In genomic region chr5:53688326-53688725, GRCm38 (mm10) we compare ENCODE assay signal across 27 mouse cellular contexts. TPM values are rescaled to one million over a fixed set of nuclear protein-coding genes. Genes with fewer than 3 reads are reported as not detected.
DNase-seq lines count a peak whose midpoint lies in the region; ATAC-seq and TF ChIP-seq lines count a peak whose summit lies in the region.
"Had no signal": no experiment of that assay in that cellular context is flagged by ENCODE, and none has a peak within 500 bp of the region (broad histone marks: within the 10 kb centered on the region; RNA-seq: fewer than 3 reads in every experiment).

No protein-coding gene starts in this region.

- ATAC-seq in forebrain, postnatal 0 days, result no peak
- no peak for ATAC-seq in forebrain, embryonic 11.5 days (replicated peaks; ENCODE audit: low FRiP score)
- ATAC-seq in kidney, embryonic 16.5 days (ENCODE audit: low FRiP score, low TSS enrichment), result 0 out of 2 replicates have a peak, but pooled peaks have one; percentile 19
- ATAC-seq: activated CD4-positive, CD25-positive, alpha-beta regulatory T cell, adult 4 months; forebrain, embryonic 15.5 days; intestine, embryonic 16.5 days; midbrain, embryonic 13.5 days; Patski had no signal

- no peak overlapping the region for H3K27ac ChIP-seq in forebrain, postnatal 0 days (ENCODE audit: low read depth, low read length)
- H3K27ac ChIP-seq in forebrain, embryonic 11.5 days (ENCODE audit: low read depth, low read length), result no peak overlapping the region
- H3K27ac ChIP-seq in kidney, embryonic 16.5 days (ENCODE audit: low read length), result no peak overlapping the region
- H3K27ac ChIP-seq: forebrain, embryonic 15.5 days; heart, adult 2 months; hindbrain, embryonic 15.5 days; left cerebral cortex, adult 2 months; midbrain, embryonic 13.5 days; neural tube, embryonic 15.5 days had no signal

- H3K27me3 ChIP-seq in forebrain, postnatal 0 days (ENCODE audit: insufficient read depth, low read length), result no peaks in the 10 kb centered on the region
- no peaks in the 10 kb centered on the region for H3K27me3 ChIP-seq in forebrain, embryonic 11.5 days (ENCODE audit: control insufficient read depth, insufficient read depth, low read length)
- no peaks in the 10 kb centered on the region for H3K27me3 ChIP-seq in kidney, embryonic 16.5 days (ENCODE audit: insufficient read depth, low read length)
- H3K27me3 ChIP-seq: forebrain, embryonic 15.5 days; hindbrain, embryonic 15.5 days; midbrain, embryonic 13.5 days; neural tube, embryonic 15.5 days; Patski had no signal

- no peak for TF ChIP-seq CTCF in forebrain, postnatal 0 days (IDR thresholded peaks at IDR 0.05; ENCODE audit: low read depth)

- H3K9me3 ChIP-seq in forebrain, postnatal 0 days (ENCODE audit: low read length), result no peaks in the 10 kb centered on the region
- H3K9me3 ChIP-seq in forebrain, embryonic 11.5 days (ENCODE audit: control insufficient read depth, low read length), result no peaks in the 10 kb centered on the region
- H3K9me3 ChIP-seq in kidney, embryonic 16.5 days (ENCODE audit: low read length), result no peaks in the 10 kb centered on the region
- H3K9me3 ChIP-seq: forebrain, embryonic 15.5 days; hindbrain, embryonic 15.5 days; midbrain, embryonic 13.5 days; neural tube, embryonic 15.5 days had no signal

- DNase-seq in forebrain, postnatal 0 days, result peak; percentile 20
- no peak for DNase-seq in forebrain, embryonic 11.5 days (ENCODE audit: low spot score)
- DNase-seq in urinary bladder, postnatal 14 days (ENCODE audit: low spot score), result peak; percentile 26
- DNase-seq in urinary bladder, postnatal 25 days (ENCODE audit: low spot score), result no peak
- no peak for DNase-seq in testis, postnatal 14 days (ENCODE audit: low spot score)
- DNase-seq in embryo, embryonic 9.5 days (ENCODE audit: extremely low spot score), result no peak
- DNase-seq: adrenal gland, postnatal 10 days; cerebellum, adult 11 months; heart, adult 2 months; heart, postnatal 36 days; lung, adult 18-20 months; lung, postnatal 14 days; right cerebral cortex, postnatal 25 days; thymus, adult 18-20 months had no signal

- no peak overlapping the region for H3K4me3 ChIP-seq in forebrain, postnatal 0 days (ENCODE audit: low read depth, low read length)
- no peak overlapping the region for H3K4me3 ChIP-seq in forebrain, embryonic 11.5 days (ENCODE audit: low read depth, low read length)
- H3K4me3 ChIP-seq in kidney, embryonic 16.5 days (ENCODE audit: low read length), result no peak overlapping the region
- H3K4me3 ChIP-seq: erythroblast, embryonic 14.5 days; forebrain, embryonic 15.5 days; heart, adult 2 months; hindbrain, embryonic 15.5 days; left cerebral cortex, adult 2 months; midbrain, embryonic 13.5 days; myocyte; neural tube, embryonic 15.5 days had no signal

- no peak overlapping the region for H3K4me2 ChIP-seq in forebrain, postnatal 0 days (ENCODE audit: low read depth)
- H3K4me2 ChIP-seq in forebrain, embryonic 11.5 days (ENCODE audit: low read depth, low read length, severe bottlenecking), result no peak overlapping the region
- no peak overlapping the region for H3K4me2 ChIP-seq in kidney, embryonic 16.5 days (replicated peaks; ENCODE audit: low read depth, low read length)
- H3K4me2 ChIP-seq: forebrain, embryonic 15.5 days; hindbrain, embryonic 15.5 days; liver, embryonic 11.5 days; midbrain, embryonic 13.5 days; neural tube, embryonic 15.5 days had no signal

- WGBS in forebrain, postnatal 0 days, result 48% methylated on average over 7 of the region's 7 CpGs
- WGBS in forebrain, embryonic 11.5 days, result 83% methylated on average over 7 of the region's 7 CpGs
- 64% methylated on average over 7 of the region's 7 CpGs for WGBS in kidney, embryonic 16.5 days

- no peaks in the 10 kb centered on the region for H3K36me3 ChIP-seq in forebrain, postnatal 0 days (ENCODE audit: insufficient read depth)
- no peaks in the 10 kb centered on the region for H3K36me3 ChIP-seq in forebrain, embryonic 11.5 days (ENCODE audit: control insufficient read depth, insufficient read depth, low read length)
- no peaks in the 10 kb centered on the region for H3K36me3 ChIP-seq in kidney, embryonic 16.5 days (ENCODE audit: insufficient read depth, low read length)
- H3K36me3 ChIP-seq: forebrain, embryonic 15.5 days; hindbrain, embryonic 15.5 days; midbrain, embryonic 13.5 days; neural tube, embryonic 15.5 days had no signal

- H3K4me1 ChIP-seq in forebrain, postnatal 0 days (ENCODE audit: insufficient read depth), result no peaks in the 10 kb centered on the region
- H3K4me1 ChIP-seq in forebrain, embryonic 11.5 days (replicated peaks; ENCODE audit: control insufficient read depth, insufficient read depth, low read length), result no peaks in the 10 kb centered on the region
- H3K4me1 ChIP-seq in kidney, embryonic 16.5 days (ENCODE audit: insufficient read depth, low read length), result no peaks in the 10 kb centered on the region
- H3K4me1 ChIP-seq: hindbrain, embryonic 15.5 days; midbrain, embryonic 13.5 days; neural tube, embryonic 15.5 days had no signal

- no peak overlapping the region for H3K9ac ChIP-seq in forebrain, postnatal 0 days
- no peak overlapping the region for H3K9ac ChIP-seq in forebrain, embryonic 11.5 days (ENCODE audit: low read length)
- no peak overlapping the region for H3K9ac ChIP-seq in kidney, embryonic 16.5 days (replicated peaks; ENCODE audit: low read length)
- H3K9ac ChIP-seq: forebrain, embryonic 15.5 days; hindbrain, embryonic 15.5 days; midbrain, embryonic 13.5 days; neural tube, embryonic 15.5 days had no signal

RNA-seq across cellular contexts. Expression of gene Cckar, which starts 19.2 kb away (rescaled TPM):
- total RNA-seq in forebrain, postnatal 0 days (2014; rRNA removed), result 0.31 and 1.3 TPM in 2 replicates
- polyA plus RNA-seq in forebrain, postnatal 0 days (2015; fragmentation: Nextera tagmentation; extraction: Ambion mirVana), result 0.23 and 0.74 TPM in 2 replicates
- polyA plus RNA-seq in forebrain, embryonic 11.5 days (2014; fragmentation: Nextera tagmentation; extraction: Ambion mirVana), result 1.9 and 2.9 TPM in 2 replicates
- 6.3 and 8.4 TPM in 2 replicates for polyA plus RNA-seq in kidney, embryonic 16.5 days (2015; fragmentation: Nextera tagmentation; extraction: Ambion mirVana)
- total RNA-seq: heart, adult 2 months; heart, postnatal 36 days; megakaryocyte, adult 5-6 weeks had no signal
- polyA plus RNA-seq: activated CD4-positive, CD25-positive, alpha-beta regulatory T cell, adult 4 months; erythroblast, embryonic 14.5 days; myocyte; Patski had no signal

Comparison
In these comparisons a context has a peak if more than half of its experiments do, and no peak if none do; other contexts are left out.
1. DNase-seq: peak in forebrain, postnatal 0 days (single experiment) and urinary bladder, postnatal 14 days (single experiment); none in forebrain, embryonic 11.5 days (single experiment), urinary bladder, postnatal 25 days (single experiment), testis, postnatal 14 days (single experiment) and embryo, embryonic 9.5 days (single experiment).